Mouse (Mus musculus) Muller cell, postnatal 12 days (primary cell): Measurements from ENCODE around the gene Vat1l.

Source experiments
- DNase-seq: peaks from one replicate; pipeline ENCODE4 v3.0.0-alpha.2; 2015; ENCODE audit errors: inconsistent ontology term

The Vat1l gene

GRCm38 (mm10) chr8:114295749-114296067 lies 90.3 kb downstream of the Vat1l start:
- DNase-seq, result no peak

GRCm38 (mm10) chr8:114298253-114298652 lies 92.8 kb downstream of the Vat1l start:
- DNase-seq, result no peak

DNA sequence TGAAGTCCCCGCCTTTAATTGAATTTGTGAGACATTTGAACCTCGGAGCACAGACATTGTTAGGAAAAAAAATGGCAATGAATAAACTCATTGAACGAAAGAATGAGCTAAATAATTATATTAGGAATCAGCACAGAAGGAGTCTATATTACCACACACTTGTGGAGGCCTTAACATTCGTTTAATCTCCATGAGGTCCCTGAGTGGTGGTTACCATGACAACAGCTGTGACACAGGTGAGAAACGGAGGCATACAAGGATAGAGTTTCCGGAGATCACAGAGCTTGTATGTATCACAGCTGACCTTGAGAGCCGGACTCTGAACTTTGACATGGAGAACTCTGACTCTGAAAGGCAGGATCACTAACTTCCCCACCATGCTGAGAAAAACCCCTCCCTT lies 94.7 kb downstream of the Vat1l start:
- DNase-seq, result no peak

GRCm38 (mm10) chr8:114306296-114306695 lies 100.9 kb downstream of the Vat1l start:
- peak; percentile 66 for DNase-seq

DNA sequence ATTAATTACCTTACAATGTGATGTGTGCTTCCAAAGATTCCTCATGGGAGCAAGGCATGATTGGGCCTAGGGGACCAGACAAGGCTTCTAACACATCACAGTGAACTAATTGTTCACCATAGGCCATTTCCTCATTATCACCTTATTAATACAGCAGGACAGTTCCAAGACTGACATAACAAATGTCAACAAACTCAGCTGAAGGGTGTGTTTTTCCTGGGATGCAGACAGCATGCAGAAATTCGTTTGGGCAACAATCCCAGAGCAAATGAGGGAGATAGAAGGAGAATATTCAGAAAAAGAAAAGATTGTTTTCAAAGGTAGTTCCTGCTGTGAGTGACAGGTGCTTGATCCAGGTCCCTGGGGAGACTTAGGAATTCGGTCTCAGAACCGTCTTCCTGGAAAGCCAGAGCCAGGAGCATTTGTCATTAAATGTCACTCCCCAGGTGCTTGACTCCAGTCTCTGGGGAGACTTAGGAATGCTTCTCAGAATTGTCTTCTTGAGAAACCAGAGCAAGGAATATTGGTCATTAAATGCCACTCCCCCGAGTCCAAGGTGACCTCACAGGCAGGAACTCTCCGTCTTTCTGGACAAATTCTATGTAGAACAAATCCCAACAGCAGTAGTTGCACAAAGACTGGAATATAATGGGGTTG lies 109.4 kb downstream of the Vat1l start:
- DNase-seq, result peak; percentile 52

GRCm38 (mm10) chr8:114318161-114318560 lies 112.7 kb downstream of the Vat1l start:
- DNase-seq, result peak; percentile 88

GRCm38 (mm10) chr8:114322096-114322495 lies 116.7 kb downstream of the Vat1l start:
- peak; percentile 95 for DNase-seq

DNA sequence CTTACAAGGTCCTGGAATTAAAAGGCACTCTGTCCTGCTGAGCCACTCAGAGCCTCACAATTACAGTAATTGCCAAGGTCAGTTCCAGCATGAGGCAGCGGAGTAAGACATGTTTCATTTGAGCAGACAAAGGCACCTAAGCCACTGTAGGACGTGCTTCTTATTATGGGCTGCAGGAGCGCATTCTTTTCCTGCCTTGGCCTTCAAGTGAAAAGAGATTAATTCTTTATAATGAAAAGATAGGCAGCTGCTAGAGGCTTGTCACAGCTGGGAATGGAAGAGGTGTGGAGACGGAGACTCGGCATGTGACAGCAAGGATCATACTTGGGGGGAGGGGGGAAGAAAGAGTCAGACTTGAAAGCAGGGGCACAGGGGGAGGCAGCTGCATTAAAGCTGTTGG lies 126.5 kb downstream of the Vat1l start:
- DNase-seq, result peak; percentile 78

DNA sequence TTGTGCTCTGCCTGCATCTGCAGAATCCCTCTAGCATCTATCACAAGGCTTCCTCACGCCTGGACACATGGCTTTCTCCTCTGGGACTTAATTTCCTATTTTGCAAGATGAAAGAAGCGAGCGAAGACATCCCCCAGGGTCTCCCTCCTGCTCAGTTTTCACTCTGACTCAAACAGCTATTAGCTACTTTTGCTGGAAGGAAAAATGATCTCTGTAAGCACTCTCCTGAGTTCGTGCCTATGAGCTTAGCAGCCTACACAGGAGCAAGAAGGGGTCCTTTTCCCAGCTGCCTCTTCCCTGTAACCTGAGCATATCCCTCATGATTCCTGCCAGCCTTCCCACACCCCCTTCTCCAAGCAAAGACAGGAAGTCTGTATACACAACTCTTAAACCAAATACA lies 127.5 kb downstream of the Vat1l start:
- DNase-seq, result no peak

DNA sequence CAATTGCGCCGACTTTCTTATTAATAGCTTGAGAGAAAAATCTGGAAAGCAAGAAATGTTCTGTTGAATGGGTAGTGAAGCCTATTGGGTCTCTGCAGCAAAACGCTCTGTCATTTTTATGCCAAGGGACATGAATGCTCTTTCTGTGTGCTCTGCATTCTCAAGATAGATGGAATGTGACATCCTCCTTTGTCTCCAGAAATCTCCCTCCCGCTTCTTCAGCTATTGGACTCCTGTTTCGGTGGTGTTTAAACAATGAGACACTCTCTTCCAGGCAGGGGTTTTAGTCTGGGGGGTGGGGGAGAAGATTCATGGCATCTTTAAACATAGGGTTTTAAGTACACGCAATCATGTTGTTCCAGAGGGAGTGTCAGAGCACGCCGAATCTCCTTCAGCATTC lies 130.3 kb downstream of the Vat1l start:
- DNase-seq, result peak; percentile 94

DNA sequence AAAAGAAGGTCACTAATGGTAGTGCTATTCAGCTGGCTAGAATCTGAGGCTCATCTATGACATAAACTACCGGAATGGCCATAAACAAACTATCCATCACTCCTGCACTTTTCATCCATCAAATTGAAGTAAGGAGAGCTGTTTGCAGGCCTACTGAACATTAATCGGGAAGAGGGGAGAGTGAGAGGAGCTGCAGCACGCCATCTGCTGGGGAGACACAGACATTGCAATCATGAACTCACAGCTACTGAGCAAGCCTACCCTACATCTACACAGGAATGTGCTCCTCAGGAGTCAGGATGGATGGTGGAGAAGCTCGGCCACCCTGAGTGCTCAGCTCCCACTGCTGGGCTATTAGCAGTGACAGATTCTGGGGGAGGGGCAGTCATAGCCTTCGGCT lies 136.9 kb downstream of the Vat1l start:
- DNase-seq, result no peak

GRCm38 (mm10) chr8:114344789-114345188 lies 139.4 kb downstream of the Vat1l start:
- DNase-seq, result no peak

GRCm38 (mm10) chr8:114346045-114346444 lies 140.6 kb downstream of the Vat1l start:
- DNase-seq, result no peak

DNA sequence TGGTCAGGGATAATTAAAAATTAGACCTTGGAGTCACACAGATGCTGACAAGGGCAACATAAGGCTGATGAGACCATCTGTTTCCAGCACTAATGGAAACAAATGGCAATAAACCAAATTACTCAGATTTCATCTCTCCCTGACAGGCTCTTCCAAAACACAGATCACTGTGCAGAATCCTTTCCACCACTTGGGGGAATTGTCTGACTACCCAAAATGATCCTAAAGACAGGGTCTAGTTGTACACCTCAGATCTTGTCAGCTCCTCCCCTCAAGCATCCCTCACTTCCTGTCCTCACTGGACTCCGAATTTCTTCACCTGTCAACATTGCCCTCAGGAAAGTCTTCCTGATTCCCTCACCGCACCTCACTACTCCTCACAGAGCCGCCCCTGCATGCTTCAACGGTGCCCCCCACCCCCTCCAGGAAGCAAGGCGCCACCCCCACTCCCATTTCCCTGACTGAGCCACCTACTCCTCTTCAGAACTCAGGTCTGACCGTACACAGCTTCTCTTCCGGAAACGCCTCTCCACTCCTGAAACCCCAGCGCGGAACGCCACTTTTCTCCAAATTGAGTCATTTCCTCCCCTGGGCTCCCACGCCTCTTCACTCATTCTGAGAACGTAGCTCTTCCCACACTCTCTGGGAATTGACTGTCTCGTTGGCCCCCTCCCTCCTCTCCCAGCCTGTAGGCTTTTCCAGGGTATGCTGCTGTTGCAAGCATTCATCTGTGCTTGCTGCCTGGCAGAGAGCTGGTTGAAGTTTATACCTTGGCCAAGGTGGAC lies 146.4 kb downstream of the Vat1l start:
- DNase-seq, result no peak

- peak; percentile 76 for DNase-seq
Measured at GRCm38 (mm10) chr8:114360506-114360905, 155.1 kb downstream of the Vat1l start.

DNA sequence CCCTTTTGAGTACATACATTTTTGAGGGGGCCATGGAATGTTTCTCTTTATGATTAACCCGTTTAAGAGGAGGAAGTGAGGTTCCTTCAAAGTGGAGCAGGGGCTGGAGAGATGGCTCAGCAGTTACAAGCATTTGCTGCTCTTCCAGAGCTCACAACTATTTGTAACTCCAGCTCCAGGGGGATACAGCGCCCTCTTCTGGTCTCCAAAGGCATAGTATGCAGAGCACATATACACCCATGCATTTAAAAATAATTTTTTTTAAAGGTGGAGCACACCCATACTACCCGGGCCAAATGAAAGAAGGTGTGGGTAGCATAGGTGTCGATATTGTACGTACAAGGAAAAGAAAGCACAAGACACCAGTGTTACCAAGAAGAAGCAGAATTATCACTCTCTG lies 157.8 kb downstream of the Vat1l start:
- DNase-seq, result no peak

DNA sequence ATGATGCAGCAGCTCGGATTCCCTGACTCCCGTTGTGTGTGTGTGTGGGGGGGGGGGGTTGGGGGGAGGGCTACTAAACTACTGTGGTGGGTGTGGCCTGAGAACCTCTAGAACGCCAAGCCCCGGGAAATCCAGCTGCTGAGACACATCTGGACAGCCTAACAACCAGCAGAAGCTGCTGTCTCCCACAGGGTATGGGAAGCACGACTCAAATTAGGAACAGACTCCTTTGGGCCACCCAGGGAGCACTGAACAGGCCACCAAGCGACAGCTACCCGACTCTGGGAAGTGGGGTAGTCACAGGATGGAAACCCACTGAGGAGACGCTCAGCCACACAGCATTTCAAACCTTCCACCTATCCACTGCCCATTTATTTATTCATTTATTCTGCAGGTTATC lies 158.2 kb downstream of the Vat1l start:
- DNase-seq, result no peak

DNA sequence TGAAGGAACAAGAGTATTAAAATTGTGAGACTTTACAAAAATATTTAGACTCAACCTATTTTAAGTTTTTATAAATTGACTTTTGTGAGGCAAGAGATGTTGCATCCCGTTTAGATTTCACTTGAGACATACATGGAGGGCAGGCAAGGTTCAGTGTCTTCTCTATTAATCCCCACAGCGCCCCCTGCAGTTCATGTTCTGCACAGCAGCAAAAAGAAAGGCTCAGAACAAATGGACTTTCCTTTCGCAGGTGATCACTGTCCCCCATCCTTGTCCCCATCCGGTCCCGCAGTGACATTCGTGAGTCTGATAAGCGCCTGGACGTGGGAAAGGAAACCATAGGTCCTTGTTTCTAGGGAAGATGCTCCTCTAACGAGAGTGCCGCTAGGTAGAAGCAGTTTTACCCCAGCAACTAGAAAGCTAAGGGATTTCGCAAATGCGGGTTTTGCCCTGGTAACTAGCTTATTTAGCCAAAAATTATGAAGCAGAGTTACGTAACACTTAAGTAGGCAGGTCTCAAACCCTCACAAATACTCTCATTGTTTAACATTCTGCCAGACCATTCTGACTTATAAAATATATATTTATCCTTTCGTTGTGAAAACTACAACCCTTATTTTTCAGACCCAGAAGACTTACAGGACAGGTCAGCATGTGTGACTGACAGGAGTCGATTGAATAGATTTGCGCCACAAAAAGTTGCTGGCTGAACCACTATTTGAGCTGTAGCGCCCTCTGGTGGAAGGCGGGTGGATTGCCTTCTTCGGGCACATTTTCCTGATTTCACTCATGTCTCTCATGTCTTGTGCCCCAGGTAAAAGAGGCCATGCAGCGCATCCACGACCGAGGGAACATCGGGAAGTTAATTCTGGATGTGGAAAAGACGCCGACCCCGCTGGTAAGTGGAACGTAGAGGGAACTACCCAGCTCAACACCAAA lies 163.9 kb downstream of the Vat1l start:
- peak; percentile 67 for DNase-seq

DNA sequence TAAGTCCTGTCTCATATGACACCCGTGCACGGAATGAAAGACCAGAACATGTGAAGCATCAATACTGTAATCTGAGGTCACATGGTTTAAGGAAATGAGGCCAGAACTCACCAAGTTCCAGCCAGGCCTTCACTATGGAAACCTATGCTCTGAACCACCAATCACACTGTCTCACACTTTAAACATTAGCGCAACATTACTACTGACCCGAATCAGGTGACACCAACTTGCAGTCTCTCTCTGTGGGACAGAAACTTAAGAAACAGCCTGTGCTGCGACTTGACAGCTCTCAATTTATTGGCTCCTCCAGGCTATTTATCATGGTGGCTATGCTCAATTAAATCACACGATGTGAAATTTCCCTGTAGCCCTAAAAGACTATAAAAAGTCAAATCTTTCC lies 169.0 kb downstream of the Vat1l start:
- DNase-seq, result no peak

- DNase-seq, result no peak
Measured at GRCm38 (mm10) chr8:114384189-114384588, 178.8 kb downstream of the Vat1l start.

DNA sequence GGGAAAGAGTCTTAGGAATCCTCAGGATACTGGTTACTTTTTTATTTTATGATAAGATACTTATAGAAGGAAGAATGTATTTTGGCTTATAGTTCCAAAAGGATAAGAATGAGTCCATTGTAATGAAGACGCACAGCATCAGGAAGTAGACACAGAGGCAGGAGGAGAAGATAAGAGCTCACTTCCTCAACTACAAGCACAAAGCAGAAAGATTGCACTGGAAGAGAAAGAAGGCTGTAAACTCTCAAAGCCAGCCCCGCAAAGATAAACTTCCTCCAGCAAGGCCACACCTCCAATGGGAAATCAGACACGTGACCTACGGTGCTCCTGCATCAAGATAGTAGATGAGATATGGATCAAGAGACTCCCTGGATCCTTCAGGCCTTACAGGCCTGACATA lies 182.1 kb downstream of the Vat1l start:
- DNase-seq, result no peak

DNA sequence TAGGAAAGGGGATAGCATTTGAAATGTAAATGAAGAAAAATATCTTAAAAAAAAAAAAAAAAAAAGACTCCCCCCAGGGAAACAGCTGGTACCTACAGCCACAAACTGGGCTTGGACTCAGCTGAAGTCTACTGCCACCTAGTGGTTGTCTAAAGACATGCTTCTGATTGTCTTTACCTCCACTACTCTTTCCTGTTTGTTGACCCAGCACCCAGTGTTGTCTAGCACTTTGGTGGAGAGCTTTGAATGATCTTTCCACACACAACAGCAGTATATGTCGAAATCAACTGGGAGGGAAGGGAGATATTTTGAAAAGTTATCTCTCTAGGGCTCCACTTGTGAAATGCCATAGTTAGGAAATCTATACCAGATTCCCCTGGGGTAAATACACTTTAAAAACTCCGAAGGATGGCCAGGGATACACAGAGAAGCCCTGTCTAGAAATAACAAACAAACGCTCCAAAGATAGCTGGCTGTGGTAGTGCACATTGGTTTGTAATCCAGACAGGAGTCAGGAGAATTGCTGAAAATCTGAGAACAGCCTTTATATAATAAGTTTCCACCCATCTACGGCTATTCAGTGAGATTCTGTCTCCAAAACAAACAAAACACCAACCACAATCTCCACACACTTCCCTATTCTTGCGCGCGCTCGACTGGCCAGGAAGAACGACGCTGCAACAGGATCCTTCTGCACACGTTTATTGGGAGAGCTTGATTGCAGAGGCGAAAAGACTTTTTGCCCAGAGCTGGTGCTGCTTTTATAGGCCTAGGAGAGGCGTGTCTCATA lies 185.2 kb downstream of the Vat1l start:
- no peak for DNase-seq
